Mouse (Mus musculus) intestine, embryonic 14.5 days (tissue): Measurements from ENCODE around the gene Stambp. TPM values are rescaled to one million over a fixed set of nuclear protein-coding genes. Genes with fewer than 3 reads are reported as not detected.

ENCODE experiments used
- ATAC-seq: fragments of 200-750 bp; cut with Nextera tagmentation; replicated peaks from 2 replicates; pipeline ENCODE4 v1.8.0; 2017; ENCODE audit warnings: low read depth, moderate number of reproducible peaks, moderate TSS enrichment, moderate library complexity; ENCODE audit not compliant: low FRiP score, low TSS enrichment
- DNase-seq: peaks from one replicate; pipeline ENCODE4 v3.0.0-alpha.2; 2018; ENCODE audit warnings: low spot score
- H3K27ac ChIP-seq: fragments of 300-500 bp; sonication (generic); 2 replicates; pipeline ENCODE4 v1.5.1; 2014; ENCODE audit warnings: low read depth, mild to moderate bottlenecking, control low read depth
- H3K27me3 ChIP-seq: fragments of 300-500 bp; sonication (generic); replicated peaks from 2 replicates; pipeline ENCODE4 v1.6.1; 2014; ENCODE audit warnings: low read length, control low read depth; ENCODE audit not compliant: control insufficient read depth, insufficient read depth
- H3K36me3 ChIP-seq: fragments of 300-500 bp; sonication (generic); 2 replicates; pipeline ENCODE4 v1.6.1; 2014; ENCODE audit warnings: low read length, control low read depth; ENCODE audit not compliant: control insufficient read depth, insufficient read depth
- H3K4me1 ChIP-seq: fragments of 300-500 bp; sonication (generic); replicated peaks from 2 replicates; pipeline ENCODE4 v1.6.1; 2014; ENCODE audit warnings: low read length, control low read depth, mixed read lengths; ENCODE audit not compliant: control insufficient read depth, insufficient read depth
- H3K4me2 ChIP-seq: fragments of 300-500 bp; sonication (generic); 2 replicates; pipeline ENCODE4 v1.6.1; 2014; ENCODE audit warnings: low read length
- H3K4me3 ChIP-seq: fragments of 300-500 bp; sonication (generic); 2 replicates; pipeline ENCODE4 v1.5.1; 2014; ENCODE audit warnings: low read depth, low read length, control low read depth, mixed read lengths
- H3K9ac ChIP-seq: fragments of 300-500 bp; sonication (generic); 2 replicates; pipeline ENCODE4 v1.6.1; 2014; ENCODE audit warnings: mild to moderate bottlenecking, low read length
- H3K9me3 ChIP-seq: fragments of 300-500 bp; sonication (generic); 2 replicates; pipeline ENCODE4 v1.6.1; 2016; ENCODE audit warnings: low read length, control low read depth; ENCODE audit not compliant: control insufficient read depth
- WGBS: fragments of 180-500 bp; shearing (Covaris S2); extraction: QIAGEN DNeasy Blood & Tissue Kit; methylation state at CpG from one replicate; pipeline ENCODE4 v1.1.7; 2014; 5-methylcytosine and 5-hydroxymethylcytosine counted together
- polyA plus RNA-seq: library from polyadenylated mRNA; unstranded; fragments of >200 nt; fragmentation: Nextera tagmentation; extraction: Ambion mirVana; gene quantifications from 2 replicates; pipeline ENCODE4 v1.2.1, GENCODE M21; 2014

The Stambp gene
- polyA plus RNA-seq, 1 experiment from 2014 or later = 23.8 TPM

DNA sequence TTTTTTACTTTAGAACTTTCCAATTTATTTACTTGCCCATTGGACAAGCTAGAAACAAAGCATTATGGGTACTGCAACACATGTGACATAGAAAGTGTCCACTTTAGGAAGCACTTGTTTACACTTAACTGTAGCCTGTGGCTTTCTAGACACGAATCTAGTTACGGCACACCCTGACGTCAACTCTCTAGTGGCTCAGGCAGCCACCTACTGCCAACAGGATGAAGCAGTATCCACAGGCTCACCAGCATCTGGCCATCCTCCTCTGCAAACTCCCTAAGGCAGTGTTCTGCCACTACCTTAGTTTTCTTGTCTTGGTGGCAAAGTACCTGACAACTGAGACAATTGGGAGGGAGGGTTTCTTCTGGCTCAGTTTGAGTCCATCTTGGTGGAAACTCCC is 69.2 kb downstream of the Stambp start:
- no peaks in the 10 kb centered on the region for H3K27me3 ChIP-seq
- H3K27ac ChIP-seq = no peak overlapping the region
- H3K9me3 ChIP-seq = no peaks in the 10 kb centered on the region
- H3K4me2 ChIP-seq = no peak overlapping the region
- ATAC-seq (no peak), DNase-seq (no peak)
- WGBS = 77% methylated on average over 3 of the region's 3 CpGs
- H3K9ac ChIP-seq = no peak overlapping the region
- no peaks in the 10 kb centered on the region for H3K36me3 ChIP-seq
- no peak overlapping the region for H3K4me3 ChIP-seq
- H3K4me1 ChIP-seq = peaks cover 9% of the 10 kb centered on the region

DNA sequence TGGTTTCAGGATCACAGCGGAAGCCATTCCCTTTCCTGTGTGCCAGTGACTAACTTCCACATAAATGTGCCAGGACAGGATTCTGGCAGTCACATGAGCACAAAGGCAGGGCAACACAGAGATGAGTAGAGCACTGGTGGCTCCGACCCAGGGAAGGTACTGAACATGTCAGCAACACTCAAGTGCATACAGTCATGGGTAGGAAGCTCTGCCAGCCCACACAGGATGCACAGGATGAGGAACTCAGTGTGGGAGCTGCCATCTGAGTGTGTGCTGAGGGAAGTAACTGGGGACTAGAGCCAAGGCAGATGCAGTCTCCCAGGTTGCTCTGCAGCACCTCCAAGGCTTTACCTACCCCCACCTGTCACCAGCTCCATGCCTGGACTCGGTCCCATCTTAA is 69.9 kb downstream of the Stambp start:
- DNase-seq (no peak), ATAC-seq (no peak)
- Histone ChIP-seq H3K9ac (no peak overlapping the region), H3K36me3 (0 out of 2 replicates have a peak, but pooled peaks cover 4% of the 10 kb centered on the region), H3K4me2 (no peak overlapping the region), H3K4me1 (peaks cover 9% of the 10 kb centered on the region), H3K9me3 (no peaks in the 10 kb centered on the region), H3K27ac (no peak overlapping the region), H3K4me3 (no peak overlapping the region), H3K27me3 (no peaks in the 10 kb centered on the region)
- 85% methylated on average over 3 of the region's 3 CpGs for WGBS

DNA sequence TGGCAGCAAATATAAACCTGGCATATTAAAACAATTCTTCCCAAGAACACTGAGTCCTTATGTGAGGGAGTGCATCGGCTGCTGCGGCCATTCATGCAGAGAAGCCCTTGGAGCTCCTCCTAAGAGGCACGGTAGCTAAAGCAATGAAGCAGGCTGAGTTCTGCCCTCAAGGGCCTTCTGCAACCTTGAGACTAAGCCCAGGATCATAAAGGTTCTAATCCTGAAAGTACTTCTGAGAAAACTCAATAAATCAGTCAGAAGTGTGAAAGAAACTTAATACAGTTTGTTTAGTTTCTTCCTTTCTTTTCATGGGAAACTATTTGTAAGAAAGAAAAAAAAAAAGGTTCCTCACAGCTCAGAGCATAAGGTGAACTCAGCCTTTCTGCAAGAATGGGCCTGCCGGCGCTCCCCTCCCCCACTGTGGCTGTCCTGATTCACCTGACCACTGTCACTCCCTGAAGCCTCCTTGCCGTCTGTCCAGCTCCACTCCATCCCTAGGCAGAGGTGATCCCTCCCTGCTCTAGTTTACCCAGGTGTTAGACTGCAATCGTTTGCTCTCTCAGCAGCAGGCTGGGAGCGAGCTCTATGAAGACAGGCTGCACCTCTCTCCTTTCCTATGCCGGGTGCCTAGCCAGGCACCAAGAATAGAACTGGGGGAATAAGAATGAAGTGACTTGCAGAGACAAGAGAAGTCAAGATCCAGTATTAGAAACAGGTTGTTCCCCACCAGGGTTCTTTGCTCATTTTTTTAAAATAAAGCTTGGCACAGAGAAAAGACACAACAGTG is 70.8 kb downstream of the Stambp start:
- no peak for ATAC-seq
- no peak for DNase-seq

DNA sequence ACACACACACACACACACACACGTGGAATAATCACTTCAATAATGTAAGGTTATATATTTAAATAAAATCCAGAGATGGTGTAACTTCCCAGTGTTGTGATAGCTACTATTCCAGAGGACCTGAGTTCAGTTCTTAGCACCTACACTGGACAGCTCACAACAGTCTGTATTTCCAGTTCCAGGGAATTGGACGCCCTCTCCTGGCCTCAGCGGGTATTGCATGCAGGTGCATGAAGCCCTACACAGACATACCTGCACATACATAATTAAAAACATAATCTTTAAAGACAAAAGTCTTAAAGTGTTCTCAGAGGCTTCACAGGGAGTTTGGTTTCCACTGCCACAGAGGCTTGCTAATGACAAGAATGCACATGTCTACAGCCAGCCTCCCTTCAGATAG is 72.1 kb downstream of the Stambp start:
- H3K27me3 ChIP-seq = no peaks in the 10 kb centered on the region
- no peak overlapping the region for H3K4me2 ChIP-seq
- peaks cover 18% of the 10 kb centered on the region for H3K36me3 ChIP-seq
- 70% methylated on average over 3 of the region's 3 CpGs for WGBS
- no peak overlapping the region for H3K27ac ChIP-seq
- 0 out of 2 replicates have a peak, but pooled peaks cover 3% of the 10 kb centered on the region for H3K4me1 ChIP-seq
- H3K4me3 ChIP-seq = no peak overlapping the region
- H3K9ac ChIP-seq = no peak overlapping the region
- DNase-seq = no peak
- no peaks in the 10 kb centered on the region for H3K9me3 ChIP-seq
- ATAC-seq = no peak

More for the DNA sequence above, 70.8 kb downstream of the Stambp start:
- no peak overlapping the region for H3K27ac ChIP-seq
- no peak overlapping the region for H3K4me3 ChIP-seq
- H3K9me3 ChIP-seq = no peaks in the 10 kb centered on the region
- peaks cover 9% of the 10 kb centered on the region for H3K4me1 ChIP-seq
- H3K36me3 ChIP-seq = 0 out of 2 replicates have a peak, but pooled peaks cover 10% of the 10 kb centered on the region
- no peaks in the 10 kb centered on the region for H3K27me3 ChIP-seq
- no peak overlapping the region for H3K9ac ChIP-seq
- 59% methylated on average over 9 of the region's 9 CpGs for WGBS
- H3K4me2 ChIP-seq = no peak overlapping the region

DNA sequence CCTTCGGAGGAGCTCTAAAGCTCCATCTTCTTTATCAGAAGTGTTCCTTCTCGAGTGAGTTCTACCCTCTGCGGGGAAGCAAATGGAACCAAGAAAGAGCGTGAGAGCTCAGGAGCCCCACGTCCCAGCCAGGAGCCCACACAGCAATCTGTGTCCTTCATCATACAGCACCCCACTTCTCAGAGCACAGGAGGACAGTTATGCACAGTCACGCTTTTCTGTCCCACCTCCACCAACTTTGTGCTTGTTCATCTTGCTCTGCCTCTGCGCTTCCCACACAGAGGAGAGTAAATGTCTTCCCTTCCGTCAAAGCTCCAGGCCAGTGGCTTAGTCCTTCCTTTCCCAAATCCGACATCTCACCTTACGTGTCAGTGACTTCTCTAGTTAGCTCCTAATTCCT is 73.5 kb downstream of the Stambp start:
- DNase-seq = no peak

DNA sequence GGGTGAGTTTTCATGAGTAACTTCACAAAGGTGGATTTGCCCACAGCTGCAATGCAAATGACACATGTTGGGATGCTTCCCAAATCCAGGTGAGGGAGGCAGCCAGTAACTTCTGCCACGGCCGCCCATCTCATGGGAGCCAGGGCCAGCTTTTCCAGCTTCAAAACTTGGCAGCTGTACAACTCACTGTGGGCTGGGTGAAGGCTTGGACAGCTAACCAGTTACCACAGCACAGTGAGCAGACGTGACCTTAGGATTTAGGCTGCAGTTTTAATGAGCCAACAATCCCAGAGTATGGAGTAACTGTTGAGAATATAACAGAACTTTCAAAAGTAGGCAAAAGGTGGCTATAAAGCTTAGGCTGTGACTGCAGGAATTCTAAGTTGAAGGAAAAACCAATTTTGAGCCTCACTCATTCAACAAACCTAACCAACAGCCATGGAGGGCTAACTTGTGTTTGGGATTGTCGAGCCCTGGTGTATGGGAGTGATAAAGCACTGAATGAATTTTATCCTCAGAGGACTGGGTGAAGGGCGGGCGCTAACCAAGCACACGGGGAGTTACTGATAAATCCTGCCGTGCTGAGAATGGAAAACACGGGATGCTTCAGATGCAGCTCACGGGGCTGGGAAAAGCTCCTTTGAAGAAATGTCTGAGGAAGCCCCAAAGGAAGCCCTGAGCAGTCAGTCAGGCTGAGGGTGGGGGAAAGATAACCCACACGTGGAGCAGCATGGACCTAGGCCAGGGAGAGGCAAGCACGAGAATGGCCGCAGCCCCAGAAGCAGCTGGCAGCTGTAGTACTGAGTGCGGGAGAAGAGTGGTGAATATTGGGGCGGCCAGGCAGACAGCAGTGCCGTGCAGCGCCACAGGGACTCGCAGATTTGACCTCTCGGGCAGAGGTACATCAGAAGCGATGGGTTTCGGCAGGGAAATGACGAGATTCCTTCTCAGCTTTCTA is 75.5 kb downstream of the Stambp start:
- Histone ChIP-seq H3K9me3 (no peaks in the 10 kb centered on the region), H3K4me2 (no peak overlapping the region), H3K4me3 (no peak overlapping the region), H3K9ac (no peak overlapping the region), H3K27ac (no peak overlapping the region), H3K4me1 (no peaks in the 10 kb centered on the region), H3K27me3 (no peaks in the 10 kb centered on the region), H3K36me3 (peaks cover 36% of the 10 kb centered on the region)
- DNase-seq (no peak), ATAC-seq (no peak)
- WGBS = 86% methylated on average over 22 of the region's 22 CpGs

More for the DNA sequence above, 73.5 kb downstream of the Stambp start:
- Histone ChIP-seq H3K36me3 (peaks cover 24% of the 10 kb centered on the region), H3K4me3 (no peak overlapping the region), H3K9me3 (no peaks in the 10 kb centered on the region), H3K4me2 (no peak overlapping the region), H3K27ac (no peak overlapping the region), H3K9ac (no peak overlapping the region), H3K4me1 (no peaks in the 10 kb centered on the region), H3K27me3 (no peaks in the 10 kb centered on the region)
- no peak for ATAC-seq
- 95% methylated on average over 10 of the region's 10 CpGs for WGBS

DNA sequence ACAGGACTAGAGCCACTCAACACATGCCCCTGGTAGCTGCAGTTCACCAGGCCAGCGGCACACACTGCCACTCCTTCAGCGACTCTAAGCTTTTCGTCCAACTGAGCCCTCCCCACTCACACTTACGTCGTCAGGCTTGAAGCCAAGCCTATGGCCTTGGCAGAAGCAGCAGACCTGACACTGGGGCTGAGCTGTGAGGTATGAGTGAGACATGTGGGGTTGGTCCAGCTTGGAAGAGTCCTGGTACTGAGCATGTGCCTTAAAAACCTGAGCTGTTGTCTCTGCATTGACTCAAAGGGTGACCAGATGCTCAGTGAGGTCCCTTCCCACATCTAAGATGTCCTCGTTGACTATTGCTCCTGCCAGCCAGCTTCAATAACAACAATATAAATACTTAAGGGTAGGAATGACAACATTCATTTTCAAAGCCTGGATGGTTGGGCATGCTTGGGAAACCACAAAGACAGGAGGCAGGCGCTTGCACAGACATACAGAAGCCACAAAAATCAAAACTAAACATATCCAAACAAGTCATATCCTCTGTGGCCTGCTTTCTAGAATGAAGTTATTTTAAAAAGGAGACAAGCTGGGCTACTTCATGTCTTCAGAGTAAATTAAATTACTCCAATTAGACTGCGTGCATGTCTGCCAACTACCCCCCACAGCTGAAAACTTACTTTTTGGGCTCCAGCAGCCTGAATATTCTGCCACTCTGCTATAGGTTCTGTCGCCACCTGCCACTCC is 76.3 kb downstream of the Stambp start:
- Histone ChIP-seq H3K4me2 (no peak overlapping the region), H3K4me3 (no peak overlapping the region), H3K9ac (no peak overlapping the region), H3K36me3 (peaks cover 36% of the 10 kb centered on the region), H3K4me1 (no peaks in the 10 kb centered on the region), H3K27me3 (no peaks in the 10 kb centered on the region), H3K27ac (no peak overlapping the region), H3K9me3 (no peaks in the 10 kb centered on the region)
- DNase-seq (no peak), ATAC-seq (no peak)
- 91% methylated on average over 9 of the region's 9 CpGs for WGBS
